8 mouse cellular contexts compared by ENCODE assay signal in genomic region chr8:111716603-111717487, GRCm38 (mm10). TPM values are rescaled to one million over a fixed set of nuclear protein-coding genes. Genes with fewer than 3 reads are reported as not detected.
DNase-seq lines count a peak whose midpoint lies in the region; ATAC-seq and TF ChIP-seq lines count a peak whose summit lies in the region.

No protein-coding gene starts in this region.

- intact Hi-C loops in left cerebral cortex, postnatal 4 days (cut with DNase I), result loop anchor here (10.0 kb wide), 1 partner anchor 98 kb away; no protein-coding TSS in a partner anchor

- H3K36me3 ChIP-seq in lung, embryonic 14.5 days (ENCODE audit: insufficient read depth), result peaks cover 76% of the 10 kb centered on the region
- H3K36me3 ChIP-seq in intestine, embryonic 16.5 days (ENCODE audit: control insufficient read depth, insufficient read depth, low read length), result peaks cover 31% of the 10 kb centered on the region
- H3K36me3 ChIP-seq in neural tube, embryonic 14.5 days (ENCODE audit: control insufficient read depth, insufficient read depth, low read length), result peaks cover 40% of the 10 kb centered on the region

- no peak for TF ChIP-seq CTCF in lung, embryonic 14.5 days (IDR thresholded peaks at IDR 0.05; ENCODE audit: low read depth)

- no peaks in the 10 kb centered on the region for H3K27me3 ChIP-seq in lung, embryonic 14.5 days (ENCODE audit: insufficient read depth, low read length)
- no peaks in the 10 kb centered on the region for H3K27me3 ChIP-seq in intestine, embryonic 16.5 days (replicated peaks; ENCODE audit: control insufficient read depth, insufficient read depth, low read length)
- no peaks in the 10 kb centered on the region for H3K27me3 ChIP-seq in neural tube, embryonic 14.5 days (ENCODE audit: control insufficient read depth, insufficient read depth, low read length)

- 0 out of 2 replicates have a peak overlapping the region, but pooled peaks have one; percentile 12 for H3K4me2 ChIP-seq in lung, embryonic 14.5 days
- H3K4me2 ChIP-seq in intestine, embryonic 16.5 days (ENCODE audit: low read depth, low read length), result 0 out of 2 replicates have a peak overlapping the region, but pooled peaks have one; percentile 15
- no peak overlapping the region for H3K4me2 ChIP-seq in neural tube, embryonic 14.5 days (ENCODE audit: low read depth, low read length)

- WGBS in lung, embryonic 14.5 days, result 45% methylated on average over 10 of the region's 10 CpGs
- 49% methylated on average over 10 of the region's 10 CpGs for WGBS in intestine, embryonic 16.5 days
- 8% methylated on average over 10 of the region's 10 CpGs for WGBS in neural tube, embryonic 14.5 days

- DNase-seq in lung, embryonic 14.5 days, result peak; percentile 81
- no peak for DNase-seq in lung, adult 18-20 months
- DNase-seq in embryo, embryonic 11 days, result peak; percentile 31
- peak; percentile 69 to 87 for DNase-seq in gastrocnemius, postnatal 4 days (ENCODE audit: low spot score in 2 of 2)
- peak; percentile 97 for DNase-seq in left cerebral cortex, postnatal 4 days
- DNase-seq in spleen, postnatal 10 days (ENCODE audit: low spot score in 2 of 2), result no peak

- H3K4me3 ChIP-seq in lung, embryonic 14.5 days (ENCODE audit: low read depth, low read length), result no peak overlapping the region
- no peak overlapping the region for H3K4me3 ChIP-seq in intestine, embryonic 16.5 days (ENCODE audit: low read length)
- H3K4me3 ChIP-seq in neural tube, embryonic 14.5 days (ENCODE audit: low read depth, low read length), result no peak overlapping the region

- H3K4me1 ChIP-seq in lung, embryonic 14.5 days (ENCODE audit: insufficient read depth), result peaks cover 19% of the 10 kb centered on the region
- peaks cover 42% of the 10 kb centered on the region for H3K4me1 ChIP-seq in intestine, embryonic 16.5 days (ENCODE audit: control insufficient read depth, insufficient read depth, low read length)
- H3K4me1 ChIP-seq in neural tube, embryonic 14.5 days (ENCODE audit: control insufficient read depth, insufficient read depth, low read length), result peaks cover 30% of the 10 kb centered on the region

- no peaks in the 10 kb centered on the region for H3K9me3 ChIP-seq in lung, embryonic 14.5 days (ENCODE audit: low read depth, low read length)
- no peaks in the 10 kb centered on the region for H3K9me3 ChIP-seq in intestine, embryonic 16.5 days (ENCODE audit: control insufficient read depth, low read length)
- H3K9me3 ChIP-seq in neural tube, embryonic 14.5 days (ENCODE audit: control insufficient read depth, low read length), result no peaks in the 10 kb centered on the region

- H3K9ac ChIP-seq in lung, embryonic 14.5 days, result peak overlapping the region; percentile 53
- peak overlapping the region; percentile 38 for H3K9ac ChIP-seq in intestine, embryonic 16.5 days (ENCODE audit: low read depth, low read length)
- H3K9ac ChIP-seq in neural tube, embryonic 14.5 days (replicated peaks; ENCODE audit: low read depth, low read length), result peak overlapping the region; percentile 30

- peak; percentile 75 for ATAC-seq in lung, embryonic 14.5 days (ENCODE audit: insufficient read depth)
- ATAC-seq in intestine, embryonic 16.5 days, result peak; percentile 60
- peak; percentile 86 for ATAC-seq in neural tube, embryonic 14.5 days (ENCODE audit: low read depth)

- H3K27ac ChIP-seq in lung, embryonic 14.5 days (ENCODE audit: low read depth), result peak overlapping the region; percentile 96
- H3K27ac ChIP-seq in intestine, embryonic 16.5 days (ENCODE audit: low read length), result peak overlapping the region; percentile 80
- peak overlapping the region; percentile 97 for H3K27ac ChIP-seq in neural tube, embryonic 14.5 days (ENCODE audit: low read depth, low read length)

RNA-seq across cellular contexts. Expression of gene Ctrb1, which starts 26.0 kb away (rescaled TPM):
- not detected in 2 replicates for polyA plus RNA-seq in lung, embryonic 14.5 days (2014; fragmentation: Nextera tagmentation; extraction: Ambion mirVana)
- total RNA-seq in gastrocnemius, postnatal 4 days (2021), result under 1 TPM in 1 of 2 experiments, not detected in 1; 0.32 TPM
- 1,904 and 2,500 TPM in 2 replicates for polyA plus RNA-seq in intestine, embryonic 16.5 days (2015; fragmentation: Nextera tagmentation; extraction: Ambion mirVana)
- not detected for total RNA-seq in left cerebral cortex, postnatal 4 days (2021)
- polyA plus RNA-seq in neural tube, embryonic 14.5 days (2014; fragmentation: Nextera tagmentation; extraction: Ambion mirVana), result not detected in 2 replicates

RNA-seq across cellular contexts. Expression of gene Bcar1, which starts 26.8 kb away (rescaled TPM):
- polyA plus RNA-seq in lung, embryonic 14.5 days (2014; fragmentation: Nextera tagmentation; extraction: Ambion mirVana), result 54.5 and 56.3 TPM in 2 replicates
- total RNA-seq in gastrocnemius, postnatal 4 days (2021), result 10 to 100 TPM; 35.1 to 36.5 TPM
- polyA plus RNA-seq in intestine, embryonic 16.5 days (2015; fragmentation: Nextera tagmentation; extraction: Ambion mirVana), result 44.6 and 48.5 TPM in 2 replicates
- 10 to 100 TPM; 58.2 to 59.7 TPM for total RNA-seq in left cerebral cortex, postnatal 4 days (2021)
- 47.6 and 56.4 TPM in 2 replicates for polyA plus RNA-seq in neural tube, embryonic 14.5 days (2014; fragmentation: Nextera tagmentation; extraction: Ambion mirVana)

Comparison
In these comparisons a context has a peak if more than half of its experiments do, and no peak if none do; other contexts are left out.
1. DNase-seq: peak in lung, embryonic 14.5 days (single experiment), embryo, embryonic 11 days (single experiment), gastrocnemius, postnatal 4 days (2 of 2) and left cerebral cortex, postnatal 4 days (single experiment); none in lung, adult 18-20 months (0 of 2) and spleen, postnatal 10 days (0 of 2).
2. RNA of gene Ctrb1, which starts 26.0 kb away (polyA plus RNA-seq): 1,904 to 2,500 TPM in intestine, embryonic 16.5 days; not detected in lung, embryonic 14.5 days and not detected in neural tube, embryonic 14.5 days; every median in the first group is over 1,000 times any median in the second.
3. Peak in every context shown above with its lines, with median percentiles within 50 percentile points of each other: ATAC-seq, H3K27ac ChIP-seq and H3K9ac ChIP-seq.